Mouse (Mus musculus): ENCODE measurements around the gene Dchs2.

GRCm38 (mm10) chr3:83275703-83276102 is 148.0 kb downstream of the Dchs2 start:
- TF ChIP-seq EP300 (optimal IDR thresholded peaks at IDR 0.05) (no peak), CTCF (IDR thresholded peaks at IDR 0.05; ENCODE audit: low read depth) (no peak)
